Mouse (Mus musculus): Measurements from ENCODE around the gene Gm10974. TPM values are rescaled to one million over a fixed set of nuclear protein-coding genes. Genes with fewer than 3 reads are reported as not detected.

The Gm10974 gene
- total and polyA plus RNA-seq, 3 experiments, result not detected

DNA sequence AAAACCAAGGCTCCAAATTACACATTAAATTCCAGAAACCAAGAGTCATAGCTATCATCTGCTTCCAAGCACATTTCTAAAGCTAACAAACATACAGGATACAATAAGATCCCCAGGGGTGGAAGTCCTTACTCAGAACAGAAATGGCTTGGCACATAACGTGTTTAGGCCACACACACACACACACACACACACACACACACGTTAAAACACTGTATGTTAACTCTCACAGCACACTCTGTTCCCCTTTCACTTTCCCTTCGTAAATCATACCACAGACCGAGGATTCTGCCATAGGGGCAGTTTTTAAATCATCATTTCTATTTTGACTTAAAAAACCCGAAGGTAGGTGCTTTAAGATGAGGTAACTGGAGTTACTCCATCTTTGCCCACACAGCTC, 18.5 kb downstream of the Gm10974 start:
- no peaks in the 10 kb centered on the region for H3K27me3 ChIP-seq (ENCODE audit: control insufficient read depth in 1 of 2, insufficient read depth in 2 of 2, low read length in 2 of 2)
- no peak overlapping the region for H3K27ac ChIP-seq (ENCODE audit: control insufficient read depth, low read depth, low read length)
- no peak for DNase-seq (ENCODE audit: low read depth, low spot score)
- peaks cover 0 to 3% of the 10 kb centered on the region in 2 experiments; a peak in 2 of 4 replicates for H3K36me3 ChIP-seq (ENCODE audit: control insufficient read depth in 1 of 2, insufficient read depth in 2 of 2, low read length in 2 of 2)
- H3K9me3 ChIP-seq (replicated peaks; ENCODE audit: insufficient read depth, low read length), result no peaks in the 10 kb centered on the region
- peaks cover 15% of the 10 kb centered on the region for H3K79me2 ChIP-seq (ENCODE audit: control insufficient read depth, insufficient read depth, low read length, poor library complexity)
- no peak overlapping the region for H3K9ac ChIP-seq (ENCODE audit: control insufficient read depth, low read depth, low read length, poor library complexity, severe bottlenecking)
- TF ChIP-seq RCOR1 (IDR thresholded peaks at IDR 0.05; ENCODE audit: low read depth, low read length) (no peak), RAD21 (IDR thresholded peaks at IDR 0.05; ENCODE audit: low read depth, low read length) (no peak), TCF12 (IDR thresholded peaks at IDR 0.05; ENCODE audit: low read depth, low read length) (no peak), POLR2AphosphoS2 (IDR thresholded peaks at IDR 0.05; ENCODE audit: low read length) (no peak), MAX (IDR thresholded peaks at IDR 0.05; ENCODE audit: low read length) (no peak), E2F4 (IDR thresholded peaks at IDR 0.05; ENCODE audit: borderline replicate concordance, low read depth, low read length) (no peak), POLR2AphosphoS5 (IDR thresholded peaks at IDR 0.05; ENCODE audit: borderline replicate concordance, low read depth, low read length) (no peak), TAL1 (IDR thresholded peaks at IDR 0.05; ENCODE audit: low read length) (no peak), CHD1 (IDR thresholded peaks at IDR 0.05; ENCODE audit: low read depth, low read length) (no peak), BHLHE40 (IDR thresholded peaks at IDR 0.05; ENCODE audit: borderline replicate concordance, low read depth, low read length) (no peak), TBP (IDR thresholded peaks at IDR 0.05; ENCODE audit: low read depth, low read length) (no peak), GABPA (IDR thresholded peaks at IDR 0.05; ENCODE audit: low read depth, low read length) (no peak), ZMIZ1 (IDR thresholded peaks at IDR 0.05; ENCODE audit: low read depth, low read length) (no peak), SIN3A (IDR thresholded peaks at IDR 0.05; ENCODE audit: low read length) (no peak), ZNF384 (IDR thresholded peaks at IDR 0.05; ENCODE audit: low read depth, low read length) (no peak), ZC3H11A (IDR thresholded peaks at IDR 0.05; ENCODE audit: low read depth, low read length) (no peak)
- H3K4me3 ChIP-seq (ENCODE audit: control insufficient read depth in 1 of 2, insufficient read depth in 1 of 2, low read depth in 2 of 2, low read length in 2 of 2), result no peak overlapping the region
- H3K4me1 ChIP-seq (ENCODE audit: control insufficient read depth in 1 of 2, insufficient read depth in 2 of 2, low read length in 2 of 2), result peaks cover 0 to 11% of the 10 kb centered on the region in 2 experiments; a peak in 2 of 4 replicates

DNA sequence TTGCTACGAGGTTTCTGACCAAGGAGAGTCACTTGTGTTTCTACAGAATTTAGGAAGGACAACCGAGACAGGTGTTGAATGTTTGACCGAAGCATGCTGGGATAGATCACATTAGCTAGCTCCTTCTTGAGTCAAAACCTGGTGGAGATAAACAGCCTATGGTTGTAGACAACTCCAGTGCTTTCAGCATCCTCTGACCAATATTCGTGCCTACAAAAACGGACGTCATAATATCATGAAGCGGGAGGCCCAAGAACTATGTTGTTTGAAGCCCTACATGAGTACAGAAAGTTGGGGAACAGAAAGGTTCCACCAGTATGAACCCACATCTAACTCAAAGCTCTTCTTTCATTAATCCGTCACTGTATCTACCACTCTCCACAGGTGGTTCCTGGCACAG, 19.2 kb downstream of the Gm10974 start:
- Histone ChIP-seq H3K79me2 (ENCODE audit: control insufficient read depth, insufficient read depth, low read length, poor library complexity) (peaks cover 15% of the 10 kb centered on the region), H3K27ac (ENCODE audit: control insufficient read depth, low read depth, low read length) (no peak overlapping the region), H3K9ac (ENCODE audit: control insufficient read depth, low read depth, low read length, poor library complexity, severe bottlenecking) (no peak overlapping the region), H3K4me3 (ENCODE audit: control insufficient read depth in 1 of 2, insufficient read depth in 1 of 2, low read depth in 2 of 2, low read length in 2 of 2) (no peak overlapping the region), H3K4me1 (ENCODE audit: control insufficient read depth in 1 of 2, insufficient read depth in 2 of 2, low read length in 2 of 2) (peaks cover 0 to 11% of the 10 kb centered on the region in 2 experiments; a peak in 2 of 4 replicates), H3K9me3 (replicated peaks; ENCODE audit: insufficient read depth, low read length) (no peaks in the 10 kb centered on the region), H3K27me3 (ENCODE audit: control insufficient read depth in 1 of 2, insufficient read depth in 2 of 2, low read length in 2 of 2) (no peaks in the 10 kb centered on the region), H3K36me3 (ENCODE audit: control insufficient read depth in 1 of 2, insufficient read depth in 2 of 2, low read length in 2 of 2) (peaks cover 0 to 3% of the 10 kb centered on the region in 2 experiments; a peak in 2 of 4 replicates)
- no peak for DNase-seq (ENCODE audit: low read depth, low spot score)
- TF ChIP-seq CHD1 (IDR thresholded peaks at IDR 0.05; ENCODE audit: low read depth, low read length) (no peak), SIN3A (IDR thresholded peaks at IDR 0.05; ENCODE audit: low read length) (no peak), MXI1 (IDR thresholded peaks at IDR 0.05; ENCODE audit: low read depth, low read length) (no peak)

Measured in MEL (cell line).